Mouse (Mus musculus): ENCODE results near the gene Prkg1.
A peak's percentile ranks its signal among the peaks of the same experiment; 100 is the strongest.

The Prkg1 gene

GRCm38 (mm10) chr19:31764801-31765340, at the start of gene Prkg1:
Gene Prkg1 (minus strand): TSS chr19:31765033.
- peak; percentile 8 for DNase-seq

- no peak for DNase-seq
Measured at GRCm38 (mm10) chr19:31813087-31813486, 48.3 kb upstream of the Prkg1 start.

- DNase-seq = peak; percentile 7
Measured at GRCm38 (mm10) chr19:31811371-31811770, 46.5 kb upstream of the Prkg1 start.

- DNase-seq = no peak
Measured at GRCm38 (mm10) chr19:31805391-31805790, 40.6 kb upstream of the Prkg1 start.

- no peak for DNase-seq
Measured at GRCm38 (mm10) chr19:31795485-31796046, 30.7 kb upstream of the Prkg1 start.

- DNase-seq = no peak
Measured at GRCm38 (mm10) chr19:31791724-31792123, 26.9 kb upstream of the Prkg1 start.

GRCm38 (mm10) chr19:31781521-31782018, 16.7 kb upstream of the Prkg1 start:
- DNase-seq = no peak

GRCm38 (mm10) chr19:31781077-31781476, 16.2 kb upstream of the Prkg1 start:
- no peak for DNase-seq

- no peak for DNase-seq
Measured at GRCm38 (mm10) chr19:31780222-31780621, 15.4 kb upstream of the Prkg1 start.

GRCm38 (mm10) chr19:31779021-31779420, 14.2 kb upstream of the Prkg1 start:
- DNase-seq = no peak

- peak; percentile 21 for DNase-seq
Measured at GRCm38 (mm10) chr19:31767004-31767403, 2.2 kb upstream of the Prkg1 start.

- no peak for DNase-seq
Measured at GRCm38 (mm10) chr19:31765451-31765850, 618 bp upstream of the Prkg1 start.

GRCm38 (mm10) chr19:31763951-31764800, 657 bp downstream of the Prkg1 start:
- peak; percentile 39 for DNase-seq

- DNase-seq = peak; percentile 9
Measured at GRCm38 (mm10) chr19:31763246-31763821, 1.5 kb downstream of the Prkg1 start.

- DNase-seq = peak; percentile 31
Measured at GRCm38 (mm10) chr19:31762411-31763245, 2.2 kb downstream of the Prkg1 start.

GRCm38 (mm10) chr19:31759855-31760254, 5.0 kb downstream of the Prkg1 start:
- DNase-seq = no peak

GRCm38 (mm10) chr19:31755929-31756792, 8.7 kb downstream of the Prkg1 start:
- DNase-seq = peak; percentile 70

- DNase-seq = no peak
Measured at GRCm38 (mm10) chr19:31754642-31755287, 10.1 kb downstream of the Prkg1 start.

- no peak for DNase-seq
Measured at GRCm38 (mm10) chr19:31750976-31751676, 13.7 kb downstream of the Prkg1 start.

GRCm38 (mm10) chr19:31746635-31747034, 18.2 kb downstream of the Prkg1 start:
- peak; percentile 51 for DNase-seq
